Comparison of ENCODE assay signal across 15 mouse cellular contexts in genomic region chr13:28526299-28526698, GRCm38 (mm10).
A peak's percentile ranks its signal among the peaks of the same experiment; 100 is the strongest.
DNase-seq lines count a peak whose midpoint lies in the region; TF ChIP-seq lines count a peak whose summit lies in the region.
"Had no signal": no experiment of that assay in that cellular context is flagged by ENCODE, and none has a peak within 500 bp of the region (broad histone marks: within the 10 kb centered on the region; RNA-seq: fewer than 3 reads in every experiment).

No protein-coding gene starts in this region.

- intact Hi-C loops in gastrocnemius, adult 2 months (cut with DNase I), result loop anchor here (10.0 kb wide), 1 partner anchor 1309 kb away; no protein-coding TSS in a partner anchor
- intact Hi-C loops in gastrocnemius, postnatal 14 days (cut with DNase I; ENCODE audit: low total_unique reads), result no loop called here

- TF ChIP-seq CTCF in gastrocnemius, adult 2 months (IDR thresholded peaks at IDR 0.05), result peak; percentile 40
- TF ChIP-seq CTCF in layer of hippocampus, adult 2 months (conservative IDR thresholded peaks at IDR 0.05), result 0 out of 2 replicates have a peak, but pooled peaks have one; percentile 20

- H3K27ac ChIP-seq in gastrocnemius, adult 2 months, result no peak overlapping the region
- H3K27ac ChIP-seq in layer of hippocampus, adult 2 months, result no peak overlapping the region
- H3K27ac ChIP-seq: heart, embryonic 13.5 days; limb, embryonic 15.5 days; midbrain, embryonic 10.5 days had no signal

- DNase-seq in gastrocnemius, adult 2 months, result no peak
- DNase-seq in gastrocnemius, postnatal 14 days, result no peak
- no peak for DNase-seq in layer of hippocampus, adult 2 months (ENCODE audit: low spot score in 2 of 2)
- no peak for DNase-seq in layer of hippocampus, postnatal 25 days (ENCODE audit: extremely low spot score in 1 of 2, low spot score in 1 of 2)
- peak; percentile 56 for DNase-seq in 3T3-L1 (ENCODE audit: low read depth, low spot score)
- peak; percentile 45 for DNase-seq in adipocyte (ENCODE audit: low spot score)
- DNase-seq in retina, postnatal 1 day, result no peak
- DNase-seq: cerebellum, adult 8-10 months; heart, postnatal 4 days; kidney, adult 9 months; lung, postnatal 36 days; right cerebral cortex, adult 18-20 months had no signal

- no peak overlapping the region for H3K4me3 ChIP-seq in gastrocnemius, adult 2 months
- H3K4me3 ChIP-seq in layer of hippocampus, adult 2 months, result no peak overlapping the region
- H3K4me3 ChIP-seq: heart, embryonic 13.5 days; limb, embryonic 15.5 days; midbrain, embryonic 10.5 days had no signal

Comparison
In these comparisons a context has a peak if more than half of its experiments do, and no peak if none do; other contexts are left out.
1. DNase-seq: peak in 3T3-L1 (single experiment) and adipocyte (single experiment); none in gastrocnemius, adult 2 months (single experiment), gastrocnemius, postnatal 14 days (single experiment), layer of hippocampus, adult 2 months (0 of 2), layer of hippocampus, postnatal 25 days (0 of 2) and retina, postnatal 1 day (single experiment).